Mouse (Mus musculus) layer of hippocampus, adult 9-10 months (tissue): ENCODE measurements around the gene Srp54c.
"Not testable (repeated sequence)": the region's sequence is repeated elsewhere in the genome, so short reads cannot be mapped to it uniquely, and the experiment has no call there.

Experiments
- DNase-seq: peaks from one replicate; pipeline ENCODE4 v3.0.0; 2022; ENCODE audit warnings: low spot score

Gene Srp54c

GRCm38 (mm10) chr12:55229626-55230519 is at the start of gene Srp54c:
Srp54c (plus strand) TSS chr12:55230168.
- not testable (repeated sequence) for DNase-seq

GRCm38 (mm10) chr12:55187686-55188085 is 42.3 kb upstream of the Srp54c start:
- DNase-seq: not testable (repeated sequence)

DNA sequence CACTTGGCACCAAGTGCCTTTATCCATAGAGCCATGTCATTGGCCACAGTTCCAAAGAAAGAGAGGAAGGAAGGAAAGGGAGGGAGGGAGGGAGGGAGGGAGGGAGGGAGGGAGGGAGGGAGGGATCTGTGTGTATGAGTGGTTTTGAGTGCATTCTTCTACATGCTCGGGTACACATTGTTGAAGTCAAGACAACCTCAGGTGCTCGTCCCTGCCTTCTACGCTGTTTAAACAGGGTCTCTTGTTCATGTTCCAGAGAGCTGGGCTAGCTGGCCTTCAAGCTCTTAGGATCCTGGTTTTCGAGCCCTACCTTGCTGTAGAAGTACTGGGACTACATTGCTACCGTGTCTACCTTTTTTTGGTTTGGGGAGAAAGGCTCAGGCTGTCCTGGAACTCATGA is 40.8 kb upstream of the Srp54c start:
- DNase-seq: not testable (repeated sequence)

- DNase-seq: not testable (repeated sequence)
Measured at GRCm38 (mm10) chr12:55199306-55199705, 30.7 kb upstream of the Srp54c start, which contains the start of gene 1700047I17Rik2. 1700047I17Rik2 (plus strand) TSS chr12:55199592.

DNA sequence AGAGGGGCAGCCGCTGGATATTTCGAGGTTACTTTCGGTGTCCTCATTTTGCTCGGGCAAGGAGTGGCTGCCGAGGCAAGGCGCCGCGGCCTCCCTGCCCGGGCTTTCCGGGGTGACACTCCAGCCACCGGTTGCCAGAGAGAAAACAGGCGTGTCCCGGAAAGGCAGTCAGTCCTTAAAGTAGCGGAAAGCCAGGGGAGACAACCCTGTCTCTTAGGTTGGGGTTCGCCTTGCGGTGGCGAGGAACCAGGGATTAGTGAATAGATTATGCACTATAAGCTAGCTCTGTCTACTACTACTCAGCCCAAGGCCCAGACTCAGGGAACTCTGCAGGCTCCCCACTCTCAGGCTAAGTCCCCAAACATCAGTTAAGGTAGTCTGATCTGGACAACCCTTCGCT is 30.2 kb upstream of the Srp54c start:
- not testable (repeated sequence) for DNase-seq

- not testable (repeated sequence) for DNase-seq
Measured at GRCm38 (mm10) chr12:55212944-55213343, 17.0 kb upstream of the Srp54c start.

DNA sequence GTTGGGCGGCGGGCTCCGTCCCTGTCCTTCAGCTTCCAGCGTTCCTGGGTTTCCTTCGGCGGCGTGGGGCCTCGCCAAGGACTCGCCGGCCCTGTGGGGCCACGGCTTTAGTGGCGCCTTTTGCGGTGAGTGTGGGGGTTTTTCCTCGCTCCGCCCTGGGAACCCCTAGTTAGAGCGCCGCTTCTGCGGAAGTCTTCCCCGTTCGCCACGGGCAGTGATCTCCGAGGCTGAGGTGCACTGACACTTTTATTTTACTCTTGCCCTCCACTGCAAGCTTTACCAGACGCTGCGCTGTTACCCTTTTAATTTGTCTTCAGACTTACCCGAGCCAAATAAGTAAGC is 523 bp downstream of the Srp54c start:
- not testable (repeated sequence) for DNase-seq

GRCm38 (mm10) chr12:55242243-55242642 is 12.3 kb downstream of the Srp54c start:
- not testable (repeated sequence) for DNase-seq

- DNase-seq: not testable (repeated sequence)
Measured at GRCm38 (mm10) chr12:55261950-55262349, 32.0 kb downstream of the Srp54c start.

- DNase-seq: not testable (repeated sequence)
Measured at GRCm38 (mm10) chr12:55263385-55263784, 33.4 kb downstream of the Srp54c start.

GRCm38 (mm10) chr12:55272243-55272642 is 42.3 kb downstream of the Srp54c start:
- DNase-seq: no peak

DNA sequence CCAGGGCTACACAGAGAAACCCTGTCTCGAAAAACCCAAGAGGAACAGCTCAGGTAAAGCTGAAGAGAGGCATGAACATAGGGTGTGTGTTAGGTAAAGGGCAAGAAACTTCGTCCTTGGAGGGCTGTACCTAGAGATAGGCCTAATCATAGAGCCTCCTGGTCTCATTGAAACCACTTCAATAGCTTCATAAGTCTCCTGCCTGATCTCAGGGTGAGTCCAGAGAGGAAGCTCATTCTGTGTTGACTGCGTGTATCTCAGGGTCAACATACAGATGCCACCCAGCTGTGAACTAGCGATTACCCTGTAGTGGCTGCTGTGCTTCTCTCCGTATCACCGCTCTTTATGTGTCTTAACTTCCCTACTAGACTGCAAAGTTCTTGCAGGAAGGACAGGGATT is 47.6 kb downstream of the Srp54c start:
- DNase-seq: not testable (repeated sequence)

DNA sequence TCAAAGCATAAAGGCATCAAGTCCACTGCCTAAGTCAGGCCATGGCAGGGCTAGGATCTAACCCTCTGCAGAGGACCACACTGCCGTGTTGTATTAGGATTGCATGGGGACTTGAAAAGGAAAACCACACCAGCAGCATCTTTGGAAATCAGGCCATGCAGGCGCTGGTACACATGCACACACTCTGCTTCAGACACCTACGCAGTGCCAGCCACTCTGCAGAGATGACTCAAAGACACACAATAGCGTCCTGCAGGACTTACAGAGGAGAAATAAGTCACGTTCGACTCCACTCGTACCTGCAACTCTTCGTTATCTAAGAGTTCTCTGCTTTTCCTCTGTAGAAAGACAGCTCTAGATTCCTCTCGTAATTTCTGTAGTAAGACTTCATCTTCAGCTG is 68.1 kb downstream of the Srp54c start:
- no peak for DNase-seq

DNA sequence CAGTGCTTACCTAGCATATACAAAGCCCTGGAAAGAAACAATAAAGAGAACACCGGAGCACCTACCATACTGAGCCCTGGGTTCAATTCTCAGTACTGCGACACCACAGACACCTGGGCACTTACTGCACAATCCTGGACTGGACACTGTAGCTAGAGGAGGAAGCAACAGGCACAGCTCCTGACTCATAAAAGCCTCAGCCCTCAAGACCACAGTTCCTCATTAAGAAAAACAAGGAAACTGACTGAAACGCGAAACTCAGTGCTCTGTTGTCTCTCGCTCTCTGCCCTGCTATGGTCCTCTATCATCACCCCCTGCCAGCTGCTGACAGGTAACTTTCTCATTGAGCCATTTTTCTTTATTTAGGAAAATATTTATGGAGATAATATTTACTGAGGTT is 69.4 kb downstream of the Srp54c start, which contains the start of gene 1110008L16Rik:
1110008L16Rik (plus strand) TSS at position 242 of the 400 bp plus-strand sequence.
- no peak for DNase-seq

DNA sequence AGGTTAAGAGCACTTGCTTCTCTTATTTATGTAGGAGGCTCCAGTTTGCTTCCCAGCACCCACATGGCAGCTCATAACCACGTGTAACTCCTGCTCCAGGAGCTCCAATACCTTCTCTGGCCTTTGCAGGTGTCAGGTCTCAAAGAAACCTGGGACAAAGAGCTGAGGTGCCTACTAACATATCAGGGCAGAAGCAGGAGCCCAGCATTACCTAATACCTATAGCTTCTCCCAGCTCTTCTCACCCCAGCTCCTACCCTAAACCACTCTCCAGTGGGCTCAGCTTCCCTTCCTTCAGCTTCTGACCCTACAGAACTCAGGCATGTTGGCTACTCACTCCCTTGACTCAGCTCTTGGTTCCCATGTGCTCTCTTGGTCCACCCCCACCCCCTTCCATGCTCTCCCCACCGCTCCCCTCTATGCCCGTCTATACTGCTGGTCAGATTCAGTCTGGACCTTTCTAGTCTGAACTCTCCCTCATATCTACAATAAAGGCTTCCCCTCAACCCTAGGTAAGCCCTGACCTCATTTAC is 70.9 kb downstream of the Srp54c start:
- DNase-seq: no peak

- no peak for DNase-seq
Measured at GRCm38 (mm10) chr12:55301472-55302300, 71.7 kb downstream of the Srp54c start.

DNA sequence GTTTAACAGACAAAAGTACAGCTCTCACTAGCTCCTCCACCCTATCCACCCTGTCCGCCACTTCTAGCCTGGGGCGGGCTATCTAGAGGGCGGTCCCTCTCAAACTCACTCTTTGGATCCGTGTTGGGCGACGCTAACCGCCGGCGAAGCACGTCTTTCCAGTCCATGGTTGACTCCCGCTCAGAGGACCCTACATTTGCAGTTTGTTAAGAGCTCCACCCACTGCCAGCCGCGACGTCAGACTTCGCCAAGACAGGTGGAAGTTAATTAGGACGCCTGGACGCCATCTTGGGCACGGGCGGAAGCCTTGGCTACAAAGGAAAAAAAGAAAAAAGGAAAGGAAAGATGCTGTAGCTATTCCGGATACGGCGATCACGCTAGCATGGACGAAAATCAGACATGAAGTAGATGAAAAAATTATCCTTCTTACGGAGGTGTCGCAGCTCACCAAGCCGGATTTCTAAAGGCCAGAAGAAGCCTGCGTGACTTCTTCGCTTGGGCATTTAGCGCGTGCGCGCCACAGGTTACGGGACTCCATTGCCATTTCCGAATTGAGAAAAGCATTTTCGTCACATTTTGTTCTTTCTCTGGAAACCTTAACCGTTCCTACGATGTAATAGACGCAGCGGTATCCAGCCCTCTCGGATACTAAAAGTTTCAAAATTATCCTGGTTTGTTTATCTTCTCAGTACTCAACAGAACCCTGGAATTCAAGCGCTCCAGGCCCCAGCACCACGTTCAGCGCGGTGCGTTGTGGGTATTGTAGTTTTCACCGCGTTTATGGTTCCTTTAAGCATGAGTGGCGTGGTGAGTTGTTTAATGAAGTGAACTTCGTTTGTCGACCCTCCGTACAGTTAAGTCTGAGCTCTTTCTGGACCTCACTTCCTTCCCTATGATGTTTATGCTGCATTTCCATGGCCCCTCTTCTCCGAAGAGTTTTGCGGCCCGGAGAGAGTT is 72.8 kb downstream of the Srp54c start, which contains the start of gene Ppp2r3c:
Ppp2r3c (minus strand) TSS at position 514 of the 957 bp plus-strand sequence.
- peak; percentile 82 for DNase-seq

DNA sequence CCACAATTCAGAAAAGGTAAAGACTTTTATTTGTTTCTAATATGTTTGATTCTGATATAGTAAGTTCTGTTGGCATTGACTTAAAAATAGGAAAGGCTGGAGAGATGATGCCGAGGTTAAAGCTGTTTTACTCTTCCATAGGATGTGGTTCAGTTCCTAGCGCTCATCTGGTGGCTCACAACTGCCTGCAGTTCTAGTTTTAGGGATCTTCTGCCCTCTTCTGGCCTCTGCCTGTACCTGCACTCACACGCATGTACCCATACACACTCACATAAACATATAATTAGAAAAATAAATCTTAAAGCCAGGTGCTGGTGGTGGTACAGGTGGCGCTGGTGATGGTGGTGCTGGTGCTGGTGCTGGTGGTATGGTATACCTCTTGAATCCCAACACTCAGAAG is 76.4 kb downstream of the Srp54c start:
- no peak for DNase-seq

DNA sequence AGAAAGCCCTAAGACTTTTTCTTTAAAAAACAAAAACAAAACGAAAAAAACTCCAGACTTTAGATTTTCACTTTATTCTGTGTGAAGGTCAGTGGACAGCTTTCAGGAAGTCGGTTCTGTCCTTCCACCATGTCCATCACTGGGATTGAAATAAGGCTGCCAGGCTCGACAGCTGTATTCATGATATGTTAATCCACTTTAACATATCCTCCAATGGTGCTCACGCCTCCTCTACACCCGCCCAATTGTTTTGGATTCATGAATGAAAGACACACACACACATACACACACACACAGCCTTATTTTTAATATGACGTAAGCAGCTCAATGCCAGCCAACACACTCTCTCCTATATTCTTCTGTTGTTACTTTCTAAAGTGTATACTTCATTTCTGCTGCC is 77.6 kb downstream of the Srp54c start:
- DNase-seq: no peak

DNA sequence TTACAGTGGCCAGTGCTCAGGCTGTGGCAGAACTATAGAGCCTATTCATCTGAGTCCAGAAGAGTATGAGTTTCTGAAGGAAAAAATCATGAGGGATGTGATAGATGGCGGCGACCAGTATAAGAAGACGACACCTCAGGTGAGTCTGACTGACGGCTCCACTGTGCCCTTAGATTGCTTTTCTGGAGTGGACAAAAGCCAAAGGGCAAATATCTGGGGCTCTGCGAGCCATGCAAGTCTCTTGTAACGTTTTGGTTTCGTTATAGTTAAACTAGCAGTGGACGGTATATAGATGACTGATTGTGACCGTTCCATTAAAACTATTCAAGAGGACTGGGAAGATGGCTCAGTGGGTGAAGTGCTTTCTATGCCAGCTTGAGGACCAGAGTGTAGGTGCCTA is 78.8 kb downstream of the Srp54c start:
- no peak for DNase-seq

GRCm38 (mm10) chr12:55309501-55309900 is 79.5 kb downstream of the Srp54c start:
- no peak for DNase-seq
